9 mouse cellular contexts compared by ENCODE assay signal in the genomic region with DNA sequence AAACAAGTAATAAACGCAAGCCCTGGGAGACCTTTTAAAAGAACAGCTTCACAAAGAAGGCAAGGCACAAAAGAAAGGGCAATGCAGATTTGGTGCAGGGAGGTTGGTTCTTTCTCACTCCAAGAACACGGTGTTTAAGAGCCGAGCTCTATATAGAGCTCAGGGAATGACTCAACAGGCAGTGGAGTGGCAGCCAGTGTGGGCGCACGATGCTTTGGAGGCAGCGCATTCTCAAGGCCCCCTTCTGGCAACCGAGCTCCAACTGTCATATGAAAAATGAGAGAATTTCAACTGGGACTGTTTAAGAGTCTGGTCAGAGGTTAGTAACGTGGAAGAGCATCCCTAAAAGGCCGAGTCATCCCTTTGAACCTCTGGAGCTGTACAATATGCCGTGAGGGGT.
DNase-seq lines count a peak whose midpoint lies in the region; ATAC-seq lines count a peak whose summit lies in the region.
"Had no signal": no experiment of that assay in that cellular context is flagged by ENCODE, and none has a peak within 500 bp of the region (broad histone marks: within the 10 kb centered on the region; RNA-seq: fewer than 3 reads in every experiment).

No protein-coding gene starts in this region.

- H3K4me2 ChIP-seq in midbrain, embryonic 14.5 days (ENCODE audit: low read length) = no peak overlapping the region
- H3K4me2 ChIP-seq: midbrain, embryonic 12.5 days had no signal

- DNase-seq in adrenal gland, adult (ENCODE audit: inconsistent age in 2 of 2, low spot score in 1 of 2) = peak; percentile 83 to 86
- no peak for DNase-seq in adrenal gland, postnatal 4 days (ENCODE audit: low spot score in 2 of 2)
- peak; percentile 80 for DNase-seq in NIH3T3 (ENCODE audit: low read depth)
- DNase-seq in frontal cortex, postnatal 36 days (ENCODE audit: low spot score in 2 of 2) = peak; percentile 80 to 86
- peak; percentile 38 for DNase-seq in midbrain, embryonic 14.5 days
- no peak for DNase-seq in B cell, adult 2 months
- no peak for DNase-seq in urinary bladder, postnatal 10 days (ENCODE audit: low spot score)

- WGBS in midbrain, embryonic 14.5 days = 29% methylated on average over 10 of the region's 10 CpGs

- H3K27me3 ChIP-seq in midbrain, embryonic 14.5 days (ENCODE audit: control insufficient read depth, insufficient read depth, low read length) = no peaks in the 10 kb centered on the region
- H3K27me3 ChIP-seq: midbrain, embryonic 12.5 days had no signal

- no peak overlapping the region for H3K9ac ChIP-seq in midbrain, embryonic 14.5 days (replicated peaks; ENCODE audit: low read length)
- H3K9ac ChIP-seq: midbrain, embryonic 12.5 days had no signal

- ATAC-seq in midbrain, embryonic 14.5 days (ENCODE audit: low FRiP score, low TSS enrichment) = no peak
- ATAC-seq in activated CD4-positive, CD25-positive, alpha-beta regulatory T cell, adult 4 months = no peak

- no peaks in the 10 kb centered on the region for H3K9me3 ChIP-seq in midbrain, embryonic 14.5 days (ENCODE audit: control insufficient read depth, low read length)
- H3K9me3 ChIP-seq: midbrain, embryonic 12.5 days had no signal

- no peaks in the 10 kb centered on the region for H3K36me3 ChIP-seq in midbrain, embryonic 14.5 days (ENCODE audit: control insufficient read depth, insufficient read depth, low read length)
- H3K36me3 ChIP-seq: midbrain, embryonic 12.5 days had no signal

- no peak overlapping the region for H3K4me3 ChIP-seq in midbrain, embryonic 14.5 days (replicated peaks; ENCODE audit: low read depth, low read length)
- H3K4me3 ChIP-seq: midbrain, embryonic 12.5 days had no signal

- H3K27ac ChIP-seq in midbrain, embryonic 14.5 days (replicated peaks; ENCODE audit: low read depth, low read length) = no peak overlapping the region
- H3K27ac ChIP-seq: midbrain, embryonic 12.5 days had no signal

- H3K4me1 ChIP-seq in midbrain, embryonic 14.5 days (ENCODE audit: control insufficient read depth, insufficient read depth, low read length) = peaks cover 18% of the 10 kb centered on the region

Comparison
In these comparisons a context has a peak if more than half of its experiments do, and no peak if none do; other contexts are left out.
1. DNase-seq: peak in adrenal gland, adult (2 of 2), NIH3T3 (single experiment), frontal cortex, postnatal 36 days (2 of 2) and midbrain, embryonic 14.5 days (single experiment); none in adrenal gland, postnatal 4 days (0 of 2), B cell, adult 2 months (0 of 2) and urinary bladder, postnatal 10 days (single experiment).